8 mouse cellular contexts compared by ENCODE assay signal in genomic region chrX:48593721-48594098, GRCm38 (mm10). TPM values are rescaled to one million over a fixed set of nuclear protein-coding genes. Genes with fewer than 3 reads are reported as not detected.
DNase-seq lines count a peak whose midpoint lies in the region; ATAC-seq lines count a peak whose summit lies in the region.

No protein-coding gene starts in this region.

- 23% methylated on average over 11 of the region's 15 CpGs for WGBS in lung, embryonic 15.5 days
- WGBS in forebrain, embryonic 12.5 days = 17% methylated on average over 12 of the region's 15 CpGs
- WGBS in liver, embryonic 11.5 days = 15% methylated on average over 12 of the region's 15 CpGs
- WGBS in stomach, embryonic 16.5 days = 19% methylated on average over 13 of the region's 15 CpGs

- peak overlapping the region; percentile 59 for H3K4me2 ChIP-seq in lung, embryonic 15.5 days
- peak overlapping the region; percentile 49 for H3K4me2 ChIP-seq in forebrain, embryonic 12.5 days
- H3K4me2 ChIP-seq in liver, embryonic 11.5 days = peak overlapping the region; percentile 61
- H3K4me2 ChIP-seq in stomach, embryonic 16.5 days (ENCODE audit: low read depth, low read length) = peak overlapping the region; percentile 56

- no peaks in the 10 kb centered on the region for H3K27me3 ChIP-seq in lung, embryonic 15.5 days
- H3K27me3 ChIP-seq in forebrain, embryonic 12.5 days = no peaks in the 10 kb centered on the region
- no peaks in the 10 kb centered on the region for H3K27me3 ChIP-seq in liver, embryonic 11.5 days (replicated peaks; ENCODE audit: control insufficient read depth, insufficient read depth, low read length)
- H3K27me3 ChIP-seq in stomach, embryonic 16.5 days (ENCODE audit: control insufficient read depth, insufficient read depth, low read length) = no peaks in the 10 kb centered on the region

- no peaks in the 10 kb centered on the region for H3K9me3 ChIP-seq in lung, embryonic 15.5 days
- H3K9me3 ChIP-seq in forebrain, embryonic 12.5 days = no peaks in the 10 kb centered on the region
- H3K9me3 ChIP-seq in liver, embryonic 11.5 days (ENCODE audit: control insufficient read depth, low read length) = no peaks in the 10 kb centered on the region
- H3K9me3 ChIP-seq in stomach, embryonic 16.5 days (replicated peaks; ENCODE audit: control insufficient read depth, low read length) = no peaks in the 10 kb centered on the region

- H3K36me3 ChIP-seq in lung, embryonic 15.5 days = 0 out of 2 replicates have a peak, but pooled peaks cover 4% of the 10 kb centered on the region
- H3K36me3 ChIP-seq in forebrain, embryonic 12.5 days (replicated peaks) = peaks cover 11% of the 10 kb centered on the region
- peaks cover 2% of the 10 kb centered on the region; the same call in 1 of the 2 replicates for H3K36me3 ChIP-seq in liver, embryonic 11.5 days (ENCODE audit: control insufficient read depth, insufficient read depth, low read length)
- H3K36me3 ChIP-seq in stomach, embryonic 16.5 days (ENCODE audit: control insufficient read depth, insufficient read depth, low read length) = no peaks in the 10 kb centered on the region

- H3K4me1 ChIP-seq in lung, embryonic 15.5 days = no peaks in the 10 kb centered on the region
- H3K4me1 ChIP-seq in forebrain, embryonic 12.5 days = peaks cover 5% of the 10 kb centered on the region; the same call in 1 of the 2 replicates
- H3K4me1 ChIP-seq in liver, embryonic 11.5 days (replicated peaks; ENCODE audit: control insufficient read depth, insufficient read depth, low read length) = no peaks in the 10 kb centered on the region
- peaks cover 3% of the 10 kb centered on the region; the same call in 1 of the 2 replicates for H3K4me1 ChIP-seq in stomach, embryonic 16.5 days (ENCODE audit: control insufficient read depth, insufficient read depth, low read length)

- H3K9ac ChIP-seq in lung, embryonic 15.5 days = peak overlapping the region; percentile 60
- H3K9ac ChIP-seq in forebrain, embryonic 12.5 days = peak overlapping the region; percentile 77
- H3K9ac ChIP-seq in liver, embryonic 11.5 days (ENCODE audit: low read depth, low read length) = peak overlapping the region; percentile 77
- peak overlapping the region; percentile 76 for H3K9ac ChIP-seq in stomach, embryonic 16.5 days (ENCODE audit: low read length)

- DNase-seq in cerebellum, adult 11-12 months = peak; percentile 3
- no peak for DNase-seq in cerebellum, postnatal 4 days (ENCODE audit: low spot score in 2 of 2)
- no peak for DNase-seq in lung, postnatal 14 days
- peak; percentile 33 for DNase-seq in liver, embryonic 11.5 days (ENCODE audit: low spot score)
- no peak for DNase-seq in urinary bladder, postnatal 10 days (ENCODE audit: low spot score)

- peak; percentile 58 for ATAC-seq in lung, embryonic 15.5 days (ENCODE audit: borderline replicate concordance, extremely low read depth, low FRiP score, low TSS enrichment)
- ATAC-seq in forebrain, embryonic 12.5 days (ENCODE audit: low FRiP score) = peak; percentile 65
- ATAC-seq in liver, embryonic 11.5 days (replicated peaks; ENCODE audit: low FRiP score) = peak; percentile 44; the same call in 1 of the 2 replicates
- ATAC-seq in stomach, embryonic 16.5 days (ENCODE audit: insufficient read depth, low FRiP score) = no peak

- H3K4me3 ChIP-seq in lung, embryonic 15.5 days = peak overlapping the region; percentile 65
- peak overlapping the region; percentile 65 for H3K4me3 ChIP-seq in forebrain, embryonic 12.5 days (replicated peaks)
- H3K4me3 ChIP-seq in liver, embryonic 11.5 days (ENCODE audit: low read depth, low read length) = peak overlapping the region; percentile 71
- peak overlapping the region; percentile 64 for H3K4me3 ChIP-seq in stomach, embryonic 16.5 days (replicated peaks; ENCODE audit: low read length)

- peak overlapping the region; percentile 69 for H3K27ac ChIP-seq in lung, embryonic 15.5 days
- peak overlapping the region; percentile 86 for H3K27ac ChIP-seq in forebrain, embryonic 12.5 days
- peak overlapping the region; percentile 48 for H3K27ac ChIP-seq in liver, embryonic 11.5 days (ENCODE audit: low read depth, low read length)
- H3K27ac ChIP-seq in stomach, embryonic 16.5 days (ENCODE audit: low read length) = peak overlapping the region; percentile 53; the same call in 1 of the 2 replicates

RNA-seq across cellular contexts. Expression of gene Zfp280c, which starts 0.6 kb away (rescaled TPM):
- polyA plus RNA-seq in lung, embryonic 15.5 days (2015; fragmentation: Nextera tagmentation; extraction: Ambion mirVana) = 9.9 and 10.3 TPM in 2 replicates
- 20.7 and 22.4 TPM in 2 replicates for polyA plus RNA-seq in forebrain, embryonic 12.5 days (2016; fragmentation: Nextera tagmentation; extraction: Ambion mirVana)
- polyA plus RNA-seq in liver, embryonic 11.5 days (2014; fragmentation: Nextera tagmentation; extraction: Ambion mirVana) = 10.7 and 11.9 TPM in 2 replicates
- polyA plus RNA-seq in stomach, embryonic 16.5 days (2015; fragmentation: Nextera tagmentation; extraction: Ambion mirVana) = 7.8 and 8.6 TPM in 2 replicates

RNA-seq across cellular contexts. Expression of gene Slc25a14, which starts 29.5 kb away (rescaled TPM):
- polyA plus RNA-seq in lung, embryonic 15.5 days (2015; fragmentation: Nextera tagmentation; extraction: Ambion mirVana) = 14.7 and 15.4 TPM in 2 replicates
- polyA plus RNA-seq in forebrain, embryonic 12.5 days (2016; fragmentation: Nextera tagmentation; extraction: Ambion mirVana) = 30.8 and 36.7 TPM in 2 replicates
- polyA plus RNA-seq in liver, embryonic 11.5 days (2014; fragmentation: Nextera tagmentation; extraction: Ambion mirVana) = 10.6 and 11.4 TPM in 2 replicates
- 11.8 and 14.3 TPM in 2 replicates for polyA plus RNA-seq in stomach, embryonic 16.5 days (2015; fragmentation: Nextera tagmentation; extraction: Ambion mirVana)

Comparison
In these comparisons a context has a peak if more than half of its experiments do, and no peak if none do; other contexts are left out.
1. DNase-seq: peak in cerebellum, adult 11-12 months (single experiment) and liver, embryonic 11.5 days (single experiment); none in cerebellum, postnatal 4 days (0 of 2), lung, postnatal 14 days (single experiment) and urinary bladder, postnatal 10 days (single experiment).
2. Peak in every context shown above with its lines, with median percentiles within 50 percentile points of each other: H3K27ac ChIP-seq, H3K4me2 ChIP-seq, H3K4me3 ChIP-seq and H3K9ac ChIP-seq.